Mouse (Mus musculus): Measurements from ENCODE around the gene Mpzl1. TPM values are rescaled to one million over a fixed set of nuclear protein-coding genes. Genes with fewer than 3 reads are reported as not detected.

The Mpzl1 gene
- polyA plus RNA-seq, 1 experiment, result 0.53 TPM

DNA sequence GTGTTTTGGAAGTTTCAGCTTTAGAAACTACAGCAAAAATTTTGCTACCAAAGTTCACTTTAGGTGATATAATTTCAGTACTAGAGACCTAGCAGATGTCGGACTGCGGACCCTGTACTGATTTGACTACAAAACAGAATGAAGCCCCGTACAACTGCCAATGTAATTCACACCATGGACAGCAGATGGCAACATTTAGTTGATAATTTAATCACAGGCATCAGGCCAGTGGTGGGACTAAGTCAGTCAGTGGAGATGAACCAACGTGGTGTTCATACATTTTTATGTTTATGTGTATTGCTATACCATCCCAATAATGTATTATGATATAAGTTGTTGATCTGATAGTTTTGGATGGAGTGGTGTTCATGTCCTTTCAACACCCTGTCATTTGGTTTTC is 26.4 kb upstream of the Mpzl1 start:
- Histone ChIP-seq H3K4me1 (peaks cover 8% of the 10 kb centered on the region; the same call in 1 of the 2 replicates), H3K9me3 (peaks cover 9% of the 10 kb centered on the region), H3K36me3 (replicated peaks; ENCODE audit: low read length) (peaks cover 16% of the 10 kb centered on the region), H3K4me3 (replicated peaks) (no peak overlapping the region), H3K27me3 (replicated peaks) (peaks cover 30% of the 10 kb centered on the region)
- TF ChIP-seq FLI1 (IDR thresholded peaks at IDR 0.05; ENCODE audit: low read length) (no peak), GATA1 (IDR thresholded peaks at IDR 0.05; ENCODE audit: borderline replicate concordance, low read length) (no peak)

DNA sequence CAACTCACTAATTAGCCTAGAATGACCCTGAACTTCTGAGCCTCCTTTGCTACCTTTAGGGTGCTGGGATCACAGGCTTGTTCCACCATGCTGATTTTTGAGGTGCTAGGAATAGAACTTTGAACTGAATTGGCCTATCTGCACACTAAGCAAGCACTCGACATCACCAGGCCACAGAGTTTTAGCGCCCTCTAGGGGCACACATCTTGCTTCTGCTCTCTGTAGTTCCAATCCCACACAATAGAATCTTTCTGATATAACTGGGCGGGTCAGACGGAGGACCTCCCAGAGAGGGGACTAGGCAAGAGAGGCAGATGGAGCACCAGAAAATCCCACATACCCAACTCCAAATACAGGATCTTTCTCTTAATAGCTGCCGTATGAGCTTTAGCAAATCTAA is 24.3 kb upstream of the Mpzl1 start:
- Histone ChIP-seq H3K4me3 (replicated peaks) (no peak overlapping the region), H3K9me3 (peaks cover 9% of the 10 kb centered on the region), H3K27me3 (replicated peaks) (peaks cover 45% of the 10 kb centered on the region), H3K4me1 (peaks cover 16% of the 10 kb centered on the region), H3K36me3 (replicated peaks; ENCODE audit: low read length) (peaks cover 24% of the 10 kb centered on the region)
- no peak for TF ChIP-seq FLI1 (IDR thresholded peaks at IDR 0.05; ENCODE audit: low read length)
- no peak for TF ChIP-seq GATA1 (IDR thresholded peaks at IDR 0.05; ENCODE audit: borderline replicate concordance, low read length)

- TF ChIP-seq FLI1 (IDR thresholded peaks at IDR 0.05; ENCODE audit: low read length) (no peak), GATA1 (IDR thresholded peaks at IDR 0.05; ENCODE audit: borderline replicate concordance, low read length) (no peak)
- peaks cover 9% of the 10 kb centered on the region for H3K9me3 ChIP-seq
- peaks cover 21% of the 10 kb centered on the region for H3K36me3 ChIP-seq (replicated peaks; ENCODE audit: low read length)
- peaks cover 27% of the 10 kb centered on the region for H3K4me1 ChIP-seq
- no peak overlapping the region for H3K4me3 ChIP-seq (replicated peaks)
- peaks cover 59% of the 10 kb centered on the region for H3K27me3 ChIP-seq (replicated peaks)
These were observed 21.1 kb upstream of the Mpzl1 start for GRCm38 (mm10) chr1:165655482-165655881.

GRCm38 (mm10) chr1:165655022-165655421 is 20.7 kb upstream of the Mpzl1 start:
- TF ChIP-seq FLI1 (IDR thresholded peaks at IDR 0.05; ENCODE audit: low read length) (no peak), GATA1 (IDR thresholded peaks at IDR 0.05; ENCODE audit: borderline replicate concordance, low read length) (no peak)
- H3K4me3 ChIP-seq (replicated peaks), result no peak overlapping the region
- H3K9me3 ChIP-seq, result peaks cover 9% of the 10 kb centered on the region
- H3K36me3 ChIP-seq (replicated peaks; ENCODE audit: low read length), result peaks cover 21% of the 10 kb centered on the region
- peaks cover 62% of the 10 kb centered on the region for H3K27me3 ChIP-seq (replicated peaks)
- peaks cover 27% of the 10 kb centered on the region for H3K4me1 ChIP-seq

DNA sequence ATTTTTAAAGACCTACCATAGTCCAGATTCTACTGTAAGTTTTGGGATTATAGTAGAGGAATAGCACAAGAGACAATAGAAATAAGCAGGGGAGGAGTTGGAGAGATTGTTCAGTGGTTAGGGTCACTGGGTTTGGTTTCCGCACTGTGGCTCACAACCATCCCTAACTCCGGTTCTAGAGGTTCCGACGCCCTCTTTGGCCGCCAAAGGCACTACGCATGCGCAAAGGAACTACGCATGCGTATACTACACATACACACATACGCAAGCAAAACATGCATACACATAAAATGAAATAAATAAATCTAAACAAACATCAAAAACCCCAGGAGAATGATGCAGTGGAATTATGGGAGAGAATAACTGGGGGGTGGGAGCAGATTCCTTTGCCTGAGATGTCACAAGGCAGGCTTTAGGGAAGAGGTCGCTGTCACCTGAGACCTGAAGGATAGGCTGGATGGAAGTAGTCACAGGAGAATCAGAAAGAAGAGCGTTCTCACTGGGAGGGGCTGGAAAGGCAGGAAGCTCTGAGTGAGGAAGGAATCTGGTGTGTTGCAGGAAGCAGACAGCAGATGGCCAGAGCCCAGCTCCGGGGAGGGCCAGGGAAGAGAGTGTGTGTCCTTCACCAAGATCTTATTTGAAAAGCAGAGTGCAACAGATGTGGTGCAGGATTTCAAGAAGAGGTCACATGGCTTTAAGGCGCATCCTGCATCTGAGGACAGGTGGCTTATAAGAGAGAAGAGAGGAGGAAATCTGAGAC is 19.0 kb upstream of the Mpzl1 start:
- Histone ChIP-seq H3K4me1 (peaks cover 27% of the 10 kb centered on the region), H3K27me3 (replicated peaks) (peaks cover 76% of the 10 kb centered on the region), H3K36me3 (replicated peaks; ENCODE audit: low read length) (peaks cover 23% of the 10 kb centered on the region), H3K9me3 (peaks cover 9% of the 10 kb centered on the region), H3K4me3 (replicated peaks) (no peak overlapping the region)
- TF ChIP-seq FLI1 (IDR thresholded peaks at IDR 0.05; ENCODE audit: low read length) (no peak), GATA1 (IDR thresholded peaks at IDR 0.05; ENCODE audit: borderline replicate concordance, low read length) (no peak)

DNA sequence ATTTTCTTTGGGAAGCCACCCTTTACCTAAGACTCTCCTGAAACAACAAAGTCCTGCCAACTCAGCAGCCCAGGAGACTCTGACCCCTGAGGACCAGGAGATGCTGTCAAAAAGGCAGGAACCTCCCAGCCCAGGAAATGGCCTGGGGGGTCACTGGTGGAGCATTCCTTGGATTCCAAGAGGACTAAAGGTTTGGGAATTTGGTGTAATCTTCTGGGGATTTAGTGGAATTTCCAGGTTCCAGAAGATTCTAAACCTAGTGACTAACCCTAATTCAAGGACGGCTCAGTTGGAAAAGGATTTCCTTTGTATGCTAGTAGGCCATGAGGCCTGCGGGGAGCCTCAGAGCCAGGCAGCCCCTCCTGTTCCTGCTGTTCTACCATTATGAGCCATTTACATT is 18.2 kb upstream of the Mpzl1 start:
- peaks cover 18% of the 10 kb centered on the region for H3K36me3 ChIP-seq (replicated peaks; ENCODE audit: low read length)
- peaks cover 77% of the 10 kb centered on the region for H3K27me3 ChIP-seq (replicated peaks)
- no peak overlapping the region for H3K4me3 ChIP-seq (replicated peaks)

GRCm38 (mm10) chr1:165651158-165651557 is 16.8 kb upstream of the Mpzl1 start:
- peaks cover 87% of the 10 kb centered on the region for H3K27me3 ChIP-seq (replicated peaks)
- H3K4me1 ChIP-seq, result peaks cover 27% of the 10 kb centered on the region
- H3K36me3 ChIP-seq (replicated peaks; ENCODE audit: low read length), result peaks cover 11% of the 10 kb centered on the region
- peaks cover 5% of the 10 kb centered on the region for H3K9me3 ChIP-seq
- H3K4me3 ChIP-seq (replicated peaks), result peak overlapping the region; percentile 44
- TF ChIP-seq GATA1 (IDR thresholded peaks at IDR 0.05; ENCODE audit: borderline replicate concordance, low read length) (no peak), FLI1 (IDR thresholded peaks at IDR 0.05; ENCODE audit: low read length) (no peak)

More for the DNA sequence above, 18.2 kb upstream of the Mpzl1 start:
- TF ChIP-seq FLI1 (IDR thresholded peaks at IDR 0.05; ENCODE audit: low read length) (no peak), GATA1 (IDR thresholded peaks at IDR 0.05; ENCODE audit: borderline replicate concordance, low read length) (no peak)
- peaks cover 3% of the 10 kb centered on the region for H3K9me3 ChIP-seq
- peaks cover 27% of the 10 kb centered on the region for H3K4me1 ChIP-seq

DNA sequence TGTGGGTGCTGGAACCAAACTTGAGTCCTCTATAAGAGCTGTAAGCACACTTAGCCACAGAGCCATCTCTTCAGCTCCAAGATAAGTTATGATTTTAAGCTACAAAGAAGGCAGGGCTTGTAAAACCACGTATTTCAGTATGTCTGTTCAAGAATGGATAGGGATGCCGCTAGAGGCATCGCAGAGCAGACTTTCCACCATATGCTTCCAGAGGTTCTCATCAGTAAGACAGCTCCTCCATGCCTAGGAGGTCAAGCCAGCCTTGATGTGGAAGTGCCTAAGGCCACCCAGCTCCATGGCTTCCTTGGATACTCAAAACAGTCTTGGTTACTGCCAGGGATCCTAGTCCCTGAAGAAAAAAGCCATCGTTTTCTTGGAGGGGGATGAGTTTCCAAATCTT is 10.8 kb upstream of the Mpzl1 start:
- peaks cover 2% of the 10 kb centered on the region for H3K36me3 ChIP-seq (replicated peaks; ENCODE audit: low read length)
- TF ChIP-seq FLI1 (IDR thresholded peaks at IDR 0.05; ENCODE audit: low read length) (no peak), GATA1 (IDR thresholded peaks at IDR 0.05; ENCODE audit: borderline replicate concordance, low read length) (no peak)
- H3K27me3 ChIP-seq (replicated peaks), result peaks cover 69% of the 10 kb centered on the region
- H3K9me3 ChIP-seq, result peaks cover 5% of the 10 kb centered on the region
- H3K4me3 ChIP-seq (replicated peaks), result no peak overlapping the region
- peaks cover 13% of the 10 kb centered on the region for H3K4me1 ChIP-seq

DNA sequence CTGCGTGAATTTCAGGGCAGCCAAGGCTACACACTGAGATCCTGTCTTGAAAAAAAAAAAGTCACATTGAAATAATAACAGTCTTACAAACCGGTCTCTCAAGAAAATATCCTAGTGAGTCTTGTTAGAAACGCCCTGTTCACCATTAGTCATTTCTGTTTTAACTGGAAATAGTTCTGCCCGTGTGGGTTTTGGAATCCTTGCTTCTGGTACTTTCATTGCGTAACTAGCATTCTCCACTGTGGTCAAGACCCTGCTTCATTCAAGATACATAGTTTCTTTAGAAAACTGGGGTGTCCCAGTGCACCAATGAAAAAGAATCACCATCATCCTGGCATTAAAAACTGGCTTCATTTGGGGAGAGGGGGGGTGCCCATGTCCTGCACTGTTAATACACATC is 9.4 kb upstream of the Mpzl1 start:
- Histone ChIP-seq H3K4me1 (peaks cover 20% of the 10 kb centered on the region), H3K36me3 (replicated peaks; ENCODE audit: low read length) (no peaks in the 10 kb centered on the region), H3K9me3 (peaks cover 5% of the 10 kb centered on the region), H3K4me3 (replicated peaks) (no peak overlapping the region), H3K27me3 (replicated peaks) (peaks cover 58% of the 10 kb centered on the region)
- no peak for TF ChIP-seq GATA1 (IDR thresholded peaks at IDR 0.05; ENCODE audit: borderline replicate concordance, low read length)
- TF ChIP-seq FLI1 (IDR thresholded peaks at IDR 0.05; ENCODE audit: low read length), result no peak

- H3K9me3 ChIP-seq, result peaks cover 5% of the 10 kb centered on the region
- H3K4me3 ChIP-seq (replicated peaks), result peak overlapping the region; percentile 93
- H3K27me3 ChIP-seq (replicated peaks), result peaks cover 52% of the 10 kb centered on the region
- TF ChIP-seq GATA1 (IDR thresholded peaks at IDR 0.05; ENCODE audit: borderline replicate concordance, low read length) (no peak), FLI1 (IDR thresholded peaks at IDR 0.05; ENCODE audit: low read length) (no peak)
- no peaks in the 10 kb centered on the region for H3K36me3 ChIP-seq (replicated peaks; ENCODE audit: low read length)
- peaks cover 24% of the 10 kb centered on the region for H3K4me1 ChIP-seq
These were observed 8.5 kb upstream of the Mpzl1 start for GRCm38 (mm10) chr1:165642780-165643311.

All from megakaryocyte, embryonic 14.5 days (primary cell).